Mouse (Mus musculus) thymus, adult 18-20 months (tissue): ENCODE results near the gene Coq10b.
A peak's percentile ranks its signal among the peaks of the same experiment; 100 is the strongest.
"Not testable (repeated sequence)": the region's sequence is repeated elsewhere in the genome, so short reads cannot be mapped to it uniquely, and the experiment has no call there.

Experiments used
- DNase-seq, 2 experiments: peaks; one replicate each; pipeline ENCODE4 v3.0.0; 2022; ENCODE audit warnings: mixed read lengths in 2 of 2

Coq10b gene

DNA sequence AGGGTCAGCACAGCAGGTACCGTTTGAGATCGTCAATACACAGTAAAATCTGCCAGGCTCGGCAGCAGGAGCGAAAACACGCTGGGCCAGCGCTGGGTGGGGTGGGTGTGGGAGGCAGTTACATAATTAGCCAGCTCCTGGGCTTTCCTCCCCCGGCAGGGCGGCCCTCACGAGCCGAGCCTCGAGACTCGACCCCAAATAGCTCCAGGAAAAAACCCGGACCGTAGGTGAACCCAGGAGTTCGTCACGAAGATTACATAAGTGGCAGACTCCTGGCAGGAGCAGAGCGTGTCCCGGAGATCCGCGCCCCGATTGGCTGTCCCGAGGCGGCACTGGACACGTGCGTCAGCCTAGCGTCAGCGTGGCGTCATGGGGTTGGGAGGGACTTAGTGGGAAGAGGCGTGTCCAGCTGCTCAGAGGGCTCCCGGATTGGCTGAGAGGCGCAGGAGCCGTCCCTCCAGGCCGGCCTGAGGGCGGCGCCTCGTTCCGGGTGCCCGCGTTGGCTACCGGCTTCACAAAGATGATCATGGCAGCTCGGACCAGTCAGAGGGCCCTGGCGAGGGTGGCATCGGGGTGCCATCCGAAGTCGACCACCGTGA, at the start of gene Coq10b:
Gene Coq10b, plus strand, starts transcription at position 416 of the 599 bp plus-strand sequence.
- peak; percentile 96 to 97 for DNase-seq

DNA sequence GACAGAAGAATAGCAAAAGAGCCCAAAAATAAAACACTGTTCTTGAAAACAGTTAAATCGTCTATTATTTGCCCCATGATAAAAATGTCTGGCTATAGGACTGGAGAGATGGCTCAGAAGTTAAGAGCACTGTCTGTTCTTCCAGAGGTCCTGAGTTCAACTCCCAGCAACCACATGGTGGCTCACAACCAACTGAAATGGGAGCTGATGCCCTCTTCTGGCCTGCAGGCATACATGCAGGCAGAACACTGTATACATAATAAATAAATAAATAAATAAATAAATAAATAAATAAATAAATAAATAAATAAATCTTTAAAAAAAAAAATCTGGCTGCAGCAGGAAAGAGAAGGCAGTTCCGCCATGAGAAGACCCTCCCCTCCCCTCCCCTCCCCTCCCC, 44.3 kb upstream of the Coq10b start:
- not testable (repeated sequence) for DNase-seq

DNA sequence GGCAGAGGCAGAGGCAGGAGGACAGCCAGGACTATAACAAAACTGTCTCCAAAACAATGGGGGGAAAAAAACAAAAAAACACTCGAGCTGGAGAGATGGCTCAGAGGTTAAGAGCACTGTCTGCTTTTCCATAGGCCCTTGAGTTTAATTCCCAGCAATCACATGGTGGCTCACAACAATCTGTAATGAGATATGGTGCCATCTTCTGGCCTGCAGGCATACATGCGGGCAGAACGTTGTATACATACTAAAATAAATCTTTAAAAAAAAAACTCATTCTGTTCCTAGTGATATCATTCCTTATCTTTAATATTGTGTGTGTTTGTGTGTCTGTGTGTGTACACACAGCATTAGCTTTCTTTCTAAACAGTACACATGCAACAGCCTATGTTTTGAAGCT, 40.1 kb upstream of the Coq10b start:
- DNase-seq: no peak

DNA sequence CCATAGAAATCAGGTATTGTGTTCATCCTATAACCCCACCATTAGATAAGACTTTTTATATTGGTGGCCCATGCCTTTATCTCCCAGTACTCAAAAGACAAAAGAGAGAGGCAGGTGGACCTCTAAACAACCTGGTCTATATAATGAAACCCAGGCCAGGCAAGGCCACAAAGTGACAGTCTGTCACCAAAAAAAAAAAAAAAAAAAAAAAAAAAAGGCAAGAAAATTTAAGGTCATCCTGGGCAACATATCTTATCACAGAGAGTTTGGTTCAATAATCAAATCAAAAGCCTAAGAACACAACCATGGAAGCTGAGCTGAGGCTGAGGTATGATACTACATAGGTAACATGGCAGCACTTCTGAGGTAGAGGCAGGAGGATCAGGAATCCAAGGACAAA, 30.7 kb upstream of the Coq10b start:
- DNase-seq: no peak

DNA sequence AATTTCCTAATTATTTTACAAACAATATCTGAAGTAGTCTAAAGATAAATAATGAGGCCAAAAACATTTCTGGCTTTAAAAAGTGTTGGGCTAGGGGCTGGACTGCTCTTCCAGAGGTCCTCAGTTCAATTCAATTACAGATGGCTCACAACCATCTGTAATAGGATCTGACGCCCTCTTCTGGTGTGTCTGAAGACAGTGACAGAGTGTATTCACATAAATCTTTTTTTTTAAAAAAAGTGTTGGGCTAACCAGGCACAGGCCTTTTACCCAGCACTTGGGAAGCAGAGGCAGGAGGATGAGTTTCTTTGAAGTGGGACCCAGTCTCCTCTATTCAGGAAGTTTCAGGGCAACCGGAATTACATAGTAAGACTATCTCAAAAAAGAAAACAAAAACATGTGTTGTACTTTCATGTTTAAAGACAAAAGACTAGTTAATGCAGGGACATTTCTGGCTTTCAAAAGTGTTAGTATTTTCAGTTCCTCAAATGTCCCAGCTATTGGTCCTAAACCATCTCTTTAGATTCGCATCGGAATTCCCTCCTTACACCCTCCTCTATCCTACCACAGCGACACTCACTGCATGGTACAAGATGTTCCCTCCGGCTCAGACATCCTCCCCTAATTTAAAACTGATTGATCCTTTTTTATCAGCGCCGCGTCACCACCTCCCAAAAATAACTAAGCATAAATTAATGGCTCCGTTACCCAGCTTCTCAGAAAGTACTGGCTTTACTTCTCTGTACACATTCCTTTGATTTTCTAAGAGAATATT, 26.7 kb upstream of the Coq10b start:
- DNase-seq: peak in 1 of 2 experiments; percentile 14

DNA sequence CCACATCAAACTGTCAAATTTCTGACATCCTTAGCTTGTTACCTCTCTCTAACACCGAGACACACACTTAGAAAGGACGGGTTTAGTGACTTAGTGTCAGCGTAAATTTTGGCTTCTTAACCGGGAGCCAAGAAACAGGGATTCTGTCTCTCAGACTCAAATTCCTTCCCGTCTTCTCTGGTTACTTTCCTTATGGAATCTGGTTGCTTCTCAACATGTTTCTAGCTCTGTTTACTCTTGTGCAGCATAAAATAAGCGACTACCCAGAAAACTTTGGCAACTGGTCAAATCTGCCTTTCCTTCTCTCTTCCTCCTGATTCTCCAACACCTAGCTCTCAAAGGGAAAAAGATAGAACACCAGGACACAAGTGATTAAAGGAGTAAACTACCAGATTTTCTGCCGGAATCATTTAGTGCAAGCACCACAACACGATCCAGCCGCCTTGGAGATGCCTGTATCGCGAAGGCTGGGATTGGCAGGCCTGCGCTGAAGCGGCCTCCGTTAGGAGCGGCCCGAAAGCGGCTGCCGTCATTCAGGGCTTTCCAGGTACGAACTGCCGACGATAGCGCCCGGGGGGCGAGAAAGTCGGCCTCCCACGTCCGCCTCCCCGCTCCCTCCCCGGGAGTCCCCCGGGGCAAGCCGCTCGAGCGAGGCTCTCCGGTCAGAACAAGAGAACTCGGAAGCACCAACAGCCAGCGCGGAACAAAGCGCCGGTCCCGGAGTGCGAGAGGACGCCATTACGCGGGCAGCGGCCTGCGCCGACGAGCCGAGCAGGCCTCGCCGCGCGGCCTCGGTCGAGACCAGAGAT, 25.9 kb upstream of the Coq10b start:
- no peak for DNase-seq

DNA sequence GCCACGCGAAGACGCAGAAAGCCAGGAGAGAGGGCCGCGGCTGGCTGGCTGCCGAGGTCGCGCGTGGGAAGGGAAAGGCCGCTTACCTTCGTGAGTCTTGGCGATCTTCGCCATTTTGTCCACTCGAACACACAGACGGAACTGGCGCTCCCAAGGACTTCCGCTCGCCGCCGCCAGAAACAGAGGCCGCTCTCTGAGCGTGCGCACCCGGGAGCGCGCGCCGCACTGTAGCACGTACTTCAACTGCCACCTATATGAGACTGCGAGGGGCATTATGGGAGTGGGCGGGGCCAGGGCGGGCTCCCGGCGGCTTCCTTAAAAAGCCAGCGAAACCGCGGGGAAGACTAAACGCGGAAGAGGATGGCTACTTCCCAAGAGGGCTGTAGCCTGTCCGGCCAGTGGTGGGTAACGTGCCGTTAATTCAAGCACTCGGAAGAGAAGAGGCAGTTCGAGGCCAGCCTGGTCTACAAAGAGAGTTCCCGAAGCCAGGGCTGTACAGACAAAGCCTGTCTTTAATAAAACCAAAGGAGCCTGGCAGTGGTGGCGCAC, 25.2 kb upstream of the Coq10b start, which contains the start of gene Sf3b1:
Gene Sf3b1, minus strand, starts transcription at position 229 of the 549 bp plus-strand sequence.
- peak; percentile 94 to 96 for DNase-seq

DNA sequence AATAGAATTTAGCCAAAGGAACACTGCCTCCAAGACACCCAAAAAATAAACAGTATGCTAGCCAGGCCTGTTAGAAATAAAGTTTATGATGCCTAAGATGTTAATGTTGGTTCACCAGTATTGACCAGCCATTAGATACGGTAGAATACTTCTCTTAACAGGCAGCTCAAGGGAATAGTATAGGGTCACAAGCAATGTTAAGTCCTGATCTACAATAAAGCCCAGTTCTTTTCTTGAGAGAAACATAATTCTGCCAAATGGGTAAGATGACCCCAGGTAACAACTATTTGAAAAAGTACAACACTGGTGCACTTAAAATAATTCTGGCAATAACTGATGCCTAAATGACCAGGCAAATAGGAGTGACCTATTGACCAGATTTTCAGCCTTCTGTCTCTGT, 24.6 kb upstream of the Coq10b start:
- DNase-seq: no peak

DNA sequence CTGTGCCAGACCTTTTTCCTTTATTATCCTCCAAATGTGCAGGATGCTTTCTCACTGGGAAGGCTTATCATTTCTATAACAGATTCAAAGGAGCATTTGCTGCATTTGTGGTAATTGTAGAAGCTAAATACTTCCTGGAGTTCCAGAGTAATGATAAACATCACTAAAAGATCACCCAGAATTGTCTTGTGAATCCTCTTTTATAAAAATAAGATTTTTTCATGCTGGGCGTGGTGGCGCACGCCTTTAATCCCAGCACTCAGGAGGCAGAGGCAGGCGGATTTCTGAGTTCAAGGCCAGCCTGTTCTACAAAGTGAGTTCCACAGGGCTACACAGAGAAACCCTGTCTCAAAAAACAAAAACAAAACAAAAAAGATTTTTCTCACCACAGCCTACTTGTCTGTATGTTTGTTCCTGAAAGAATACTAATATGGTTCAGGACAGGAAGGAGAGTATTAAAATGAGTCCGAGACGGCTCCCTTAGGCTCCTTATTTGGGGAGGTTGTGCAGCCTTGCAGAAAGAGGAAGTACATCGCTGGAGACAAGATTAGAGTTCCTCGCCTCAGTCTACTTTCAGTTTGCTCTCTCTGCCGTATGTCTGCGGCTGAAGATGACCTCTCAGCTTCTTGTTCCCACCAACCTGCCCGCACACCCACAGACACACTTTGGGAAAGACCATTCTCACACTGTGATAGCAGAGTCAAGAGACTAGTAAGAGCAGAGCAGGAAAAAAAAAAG, 23.9 kb upstream of the Coq10b start:
- DNase-seq: peak; percentile 16 to 51

DNA sequence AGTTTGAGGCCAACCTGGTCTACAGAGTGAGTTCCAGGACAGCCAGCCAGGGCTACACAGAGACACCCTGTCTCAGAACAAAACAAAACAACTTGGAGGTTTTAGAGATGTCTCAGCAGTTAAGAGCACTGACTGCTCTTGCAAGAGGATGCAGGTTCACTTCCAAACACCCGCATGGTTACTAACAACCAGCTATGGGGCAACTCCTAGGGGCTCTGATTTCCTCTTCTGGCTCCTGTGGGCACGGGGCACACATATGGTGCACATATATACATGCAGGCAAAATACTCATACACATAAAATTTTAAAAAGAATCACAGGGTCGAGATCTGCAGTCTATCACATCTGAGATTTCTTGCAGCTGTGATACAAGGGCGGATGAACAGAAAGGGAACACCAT, 23.1 kb upstream of the Coq10b start:
- peak in 1 of 2 experiments; percentile 15 for DNase-seq

DNA sequence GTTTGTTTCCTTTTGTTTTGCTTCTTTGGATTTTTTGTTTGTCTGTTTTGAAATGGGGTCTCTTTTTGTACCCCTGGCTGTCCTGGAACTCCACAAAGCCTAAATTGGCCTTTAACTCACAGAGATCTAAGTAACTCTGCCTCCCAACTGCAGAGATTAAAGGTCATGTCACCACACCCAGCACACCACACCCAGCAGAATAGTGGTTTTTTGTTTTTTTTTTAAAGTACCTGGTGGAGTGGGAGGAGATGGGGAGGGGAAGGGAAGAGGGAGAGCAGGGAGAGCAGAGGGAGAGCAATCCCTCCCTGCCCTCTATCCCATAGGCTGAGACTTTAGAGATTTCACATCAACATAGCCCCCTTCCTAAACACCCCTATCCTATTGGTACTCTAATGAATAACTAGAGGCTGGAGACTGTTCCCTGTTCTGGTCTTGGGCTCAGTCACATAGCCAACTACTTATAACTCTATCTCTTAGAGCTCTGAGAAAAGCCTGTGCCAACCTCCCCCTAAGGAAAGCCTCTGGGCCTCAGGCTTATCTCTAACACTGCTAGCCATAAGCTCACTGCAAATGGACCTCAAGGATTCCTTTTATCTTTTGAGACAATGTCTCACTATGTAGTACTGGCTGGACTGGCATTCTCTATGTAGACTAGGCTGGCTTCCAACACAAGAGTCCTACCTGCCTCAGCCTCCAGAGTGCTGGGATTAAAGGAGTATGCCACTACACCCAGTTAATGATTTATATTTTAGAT, 21.4 kb upstream of the Coq10b start:
- DNase-seq: no peak

DNA sequence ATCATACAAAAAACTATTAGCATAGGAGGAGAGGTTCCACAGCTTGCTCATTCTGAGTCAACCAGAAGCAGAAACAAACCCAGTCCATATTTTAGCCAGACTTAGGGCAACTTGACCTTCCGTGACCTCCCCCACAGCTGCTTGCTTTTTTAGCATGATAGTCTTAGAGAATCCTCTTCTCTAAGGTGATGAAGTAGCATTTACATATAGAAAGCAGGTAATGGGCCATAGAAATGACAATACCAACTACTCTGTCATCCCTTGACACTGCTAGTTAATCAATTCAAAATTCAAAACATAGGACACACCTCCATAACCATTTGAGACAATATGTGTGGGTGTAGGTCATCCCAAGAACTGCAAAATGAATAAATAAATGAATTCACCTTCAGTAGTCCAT, 12.6 kb upstream of the Coq10b start:
- no peak for DNase-seq

DNA sequence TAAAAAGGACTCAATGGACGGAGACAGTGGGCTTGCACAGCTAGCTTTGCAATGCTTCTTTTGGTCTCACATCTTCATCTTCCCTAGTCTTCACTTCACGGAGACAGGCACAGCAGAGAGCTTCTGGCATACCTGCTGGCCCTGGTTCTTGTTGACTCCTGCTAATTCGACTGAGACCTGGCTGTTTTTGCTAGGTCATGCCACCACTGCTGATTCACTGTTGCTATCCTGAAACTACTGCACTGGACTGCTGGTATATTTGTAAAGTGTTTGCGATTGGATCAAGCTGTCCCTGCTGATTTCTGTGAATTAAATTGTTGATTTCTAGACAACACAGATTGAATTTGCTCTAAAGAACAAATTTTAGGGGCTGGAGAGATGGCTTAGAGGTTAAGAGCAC, 10.9 kb upstream of the Coq10b start:
- no peak for DNase-seq

DNA sequence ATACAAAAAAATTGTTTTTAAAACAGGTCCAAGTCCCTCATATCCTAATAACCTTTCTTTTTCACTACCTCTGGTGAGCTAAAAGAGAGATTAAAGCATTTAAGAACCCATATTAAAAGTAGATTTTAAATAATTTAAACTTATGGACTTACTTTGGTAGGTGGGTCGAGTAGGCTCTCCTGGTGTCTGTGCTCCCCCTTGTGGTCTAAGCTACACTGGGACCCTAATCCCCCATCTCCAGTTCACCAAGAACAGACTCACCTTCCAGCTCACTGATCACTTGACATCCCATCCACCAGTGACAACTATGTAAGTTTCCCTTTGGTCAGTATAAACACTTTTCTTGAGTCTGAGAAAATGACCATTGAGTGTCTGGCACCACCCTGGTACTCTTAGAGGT, 10.3 kb upstream of the Coq10b start:
- DNase-seq: no peak

DNA sequence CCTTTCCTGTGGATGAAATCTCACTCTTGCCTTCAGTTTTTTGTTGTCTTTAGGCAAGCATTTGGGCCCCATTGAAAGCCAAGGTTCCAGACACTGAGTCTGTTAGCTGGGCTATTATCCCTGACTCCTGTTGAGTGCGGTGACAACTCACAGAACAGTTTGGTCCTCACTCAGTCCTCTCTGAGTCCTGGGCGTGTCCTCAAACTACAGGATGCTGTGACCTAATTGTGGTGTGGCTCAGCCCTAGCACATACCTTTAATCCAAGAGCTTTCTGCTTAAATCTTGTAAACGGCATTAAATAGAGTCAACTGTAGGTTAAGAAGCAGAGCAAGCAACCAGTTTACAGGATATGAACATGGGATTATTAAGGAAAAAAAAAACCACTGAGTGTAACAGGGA, 9.4 kb upstream of the Coq10b start:
- no peak for DNase-seq

DNA sequence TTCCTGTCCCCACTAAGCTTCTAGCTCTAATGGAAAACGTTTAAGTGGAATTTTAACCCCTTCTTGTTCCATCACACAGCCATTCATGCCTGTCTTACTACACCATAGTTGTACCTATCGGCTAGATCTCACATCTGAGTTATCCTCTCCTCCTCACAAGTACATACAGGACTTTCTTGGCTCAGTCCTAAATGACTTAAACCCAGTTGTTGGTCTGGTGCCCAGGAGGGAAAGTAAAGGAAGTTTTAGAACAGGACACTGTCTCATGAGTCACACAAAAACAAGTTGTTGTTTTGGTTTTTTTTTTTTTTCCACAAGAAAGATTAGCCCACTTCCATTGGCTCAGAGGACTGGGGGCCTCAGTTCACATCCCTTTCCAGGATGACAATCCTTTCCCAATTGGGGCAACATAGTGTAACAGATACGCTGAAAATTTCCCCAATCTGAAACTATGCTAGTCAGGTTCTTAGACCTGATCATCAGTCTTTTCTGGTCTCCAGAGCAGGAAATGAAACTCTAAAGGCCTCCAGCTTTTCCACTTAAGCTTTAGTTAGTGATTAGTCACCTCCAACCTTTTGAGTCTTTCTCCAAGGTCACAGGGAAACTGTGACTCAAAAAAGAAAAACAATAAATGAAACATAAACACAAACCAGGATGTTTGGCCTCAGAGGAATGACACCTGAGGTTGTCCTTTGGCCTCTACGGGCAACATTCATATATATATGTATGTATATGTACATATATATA, 3.6 kb upstream of the Coq10b start:
- DNase-seq: no peak

DNA sequence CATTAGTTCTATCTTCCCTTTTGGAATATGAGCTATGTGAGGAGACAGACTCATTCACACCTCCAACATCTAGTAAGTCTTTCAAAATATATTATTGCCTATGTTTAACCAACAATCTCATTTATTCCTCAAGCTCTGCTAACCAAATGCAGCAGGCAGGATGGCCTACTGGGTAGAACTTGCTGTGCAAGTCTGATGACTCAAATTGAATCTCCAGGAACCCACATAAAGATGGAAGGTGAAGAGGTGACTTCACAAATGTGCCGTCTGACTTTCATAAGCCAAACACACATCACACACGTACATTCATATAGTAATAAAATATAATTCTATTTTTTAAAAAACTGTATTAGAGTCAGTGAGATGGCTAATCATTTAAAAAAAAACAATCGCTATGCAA, 899 bp upstream of the Coq10b start:
- DNase-seq: no peak

DNA sequence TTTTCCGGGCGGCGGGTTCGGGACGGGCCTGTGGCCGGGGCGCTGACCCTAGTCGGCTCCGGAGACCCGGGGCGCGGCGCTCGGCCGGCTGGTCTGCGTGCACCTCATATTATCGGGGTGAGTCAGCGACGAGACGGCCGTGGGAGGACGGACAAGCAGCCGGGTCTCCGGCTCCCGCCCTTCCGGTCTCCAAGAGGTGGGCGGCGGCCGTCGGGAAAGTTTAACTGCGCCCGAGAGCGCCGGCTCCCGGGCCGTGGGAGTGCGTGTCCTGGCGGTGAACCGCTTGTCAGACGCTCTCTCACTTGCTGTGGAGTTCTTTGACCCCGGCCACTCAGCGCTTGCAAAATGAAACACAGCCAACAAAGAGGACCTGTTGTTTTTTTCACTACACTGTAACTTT, 435 bp downstream of the Coq10b start:
- DNase-seq: no peak

DNA sequence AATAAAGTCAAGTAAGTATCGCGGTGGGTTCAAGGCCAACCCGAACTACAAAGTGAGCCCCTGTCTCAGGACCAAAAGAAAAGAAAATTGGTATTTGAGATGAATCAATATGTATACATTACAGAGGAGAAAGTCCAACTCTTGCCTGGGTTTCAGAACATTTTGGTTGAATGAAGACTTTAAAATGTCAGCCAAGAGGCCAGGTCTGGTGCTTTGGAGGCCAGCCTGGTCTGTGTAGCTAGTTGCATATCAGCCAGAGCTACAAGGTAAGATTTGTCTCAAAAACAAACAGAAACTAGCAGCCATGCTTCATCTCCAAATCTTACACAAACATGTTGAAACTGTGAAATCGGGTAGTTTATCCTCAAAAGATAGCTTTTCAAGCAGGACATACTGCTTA, 1.0 kb downstream of the Coq10b start:
- DNase-seq: no peak

DNA sequence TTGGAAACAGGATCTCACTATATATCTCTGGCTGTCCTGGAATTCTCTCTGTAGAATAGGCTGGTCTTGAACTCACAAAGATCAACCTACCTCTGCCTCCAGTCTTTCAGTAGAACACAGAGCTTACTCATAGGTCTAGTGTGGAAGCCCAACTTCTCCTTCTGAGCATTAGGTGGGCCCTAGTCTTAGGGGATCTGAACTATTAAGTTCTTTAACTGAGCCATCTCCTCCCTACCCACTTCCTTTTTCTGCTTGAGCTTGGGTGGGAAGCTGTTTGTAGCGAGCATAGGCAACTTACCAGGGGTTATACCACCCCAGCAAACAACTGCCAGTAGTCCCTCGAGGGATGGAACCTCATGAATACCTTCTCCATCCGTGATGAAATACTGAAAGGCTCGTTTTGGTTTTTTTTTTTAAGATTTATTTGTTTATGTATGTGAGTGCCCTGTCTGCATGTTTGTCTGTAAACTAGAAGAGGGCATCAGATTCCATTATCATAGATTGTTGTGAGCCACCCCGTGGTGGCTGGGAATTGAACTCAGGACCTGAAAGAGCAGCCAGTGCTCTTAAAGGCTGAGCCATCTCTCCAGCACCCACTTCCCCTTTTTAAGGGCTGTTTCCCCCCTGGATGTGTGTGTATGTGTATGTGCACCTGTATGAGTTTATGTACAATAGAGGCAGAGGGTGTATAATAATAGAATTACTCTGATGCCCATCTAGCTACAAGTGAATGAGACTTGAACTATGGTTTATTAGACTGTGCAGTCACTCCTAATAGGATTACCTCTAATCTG, 2.9 kb downstream of the Coq10b start:
- DNase-seq: no peak
